Mouse (Mus musculus): ENCODE measurements around the gene Slc12a9. TPM values are rescaled to one million over a fixed set of nuclear protein-coding genes. Genes with fewer than 3 reads are reported as not detected.

Gene Slc12a9
- polyA plus RNA-seq, 1 experiment = 25.8 TPM

GRCm38 (mm10) chr5:137314193-137315083, 19.0 kb downstream of the Slc12a9 start, which contains the start of gene Trip6:
Gene Trip6, minus strand, starts transcription at chr5:137314404.
- 52% methylated on average over 30 of the region's 30 CpGs for WGBS
- TF ChIP-seq POLR2A (IDR thresholded peaks at IDR 0.05; ENCODE audit: low read depth, low read length) (no peak), CTCF (IDR thresholded peaks at IDR 0.05; ENCODE audit: extremely low read depth, insufficient read depth, insufficient read length, insufficient replicate concordance) (no peak)
- peak within 1 kb of the TSS; percentile 42 for H3K4me3 ChIP-seq (ENCODE audit: extremely low read depth, insufficient read depth, insufficient read length)
- H3K36me3 ChIP-seq (ENCODE audit: control insufficient read depth, insufficient read depth, low read length) = peaks cover 8% of the 10 kb centered on the region
- DNase-seq (ENCODE audit: low read depth in 1 of 2, low spot score in 2 of 2) = no peak
- no peaks in the 10 kb centered on the region for H3K4me1 ChIP-seq (ENCODE audit: control insufficient read depth, insufficient read depth, insufficient read length)
- H3K27ac ChIP-seq (ENCODE audit: insufficient read depth, low read length) = peak within 1 kb of the TSS; percentile 37; the same call in 1 of the 2 replicates
- no peaks in the 10 kb centered on the region for H3K27me3 ChIP-seq (ENCODE audit: control insufficient read depth, insufficient read depth, low read length)

DNA sequence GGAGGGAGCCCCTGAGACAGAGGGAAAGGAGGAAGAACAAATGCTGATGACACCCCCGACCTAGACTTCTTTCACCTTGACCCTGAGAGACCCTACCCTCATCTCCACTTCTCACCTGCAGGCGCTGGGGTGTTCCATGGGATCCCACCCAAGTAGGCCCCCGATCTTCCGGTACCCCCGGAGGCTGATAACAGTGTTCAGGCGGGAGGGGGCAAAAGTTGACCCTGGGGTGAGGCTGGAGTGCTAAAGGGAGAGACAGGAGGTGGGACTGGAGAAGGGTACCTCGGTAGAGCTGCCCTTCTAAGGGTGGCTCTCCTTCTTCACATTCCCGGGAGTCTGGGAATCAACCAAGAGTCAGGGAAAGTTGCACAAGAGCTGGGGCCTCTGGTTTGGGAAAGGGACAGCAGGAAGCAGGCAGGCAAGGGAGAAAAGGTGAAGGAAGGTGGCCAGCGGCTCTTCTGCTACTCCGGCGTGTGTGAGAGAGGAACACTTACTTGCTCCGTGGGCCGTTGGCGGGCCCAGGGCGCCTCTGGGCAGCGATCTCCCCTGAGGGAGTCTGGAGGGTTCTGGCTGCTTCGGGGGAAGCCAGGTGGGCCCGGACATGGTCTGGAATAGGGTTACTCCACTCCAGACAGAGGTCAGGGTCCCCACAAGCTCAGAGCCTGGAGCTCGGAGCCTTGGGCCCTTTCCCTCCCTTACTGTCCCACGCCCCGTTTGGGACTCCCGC, 19.8 kb downstream of the Slc12a9 start:
- no peak for DNase-seq (ENCODE audit: low read depth in 1 of 2, low spot score in 2 of 2)
- WGBS = 14% methylated on average over 22 of the region's 22 CpGs
- no peaks in the 10 kb centered on the region for H3K27me3 ChIP-seq (ENCODE audit: control insufficient read depth, insufficient read depth, low read length)
- no peaks in the 10 kb centered on the region for H3K4me1 ChIP-seq (ENCODE audit: control insufficient read depth, insufficient read depth, insufficient read length)
- H3K27ac ChIP-seq (ENCODE audit: insufficient read depth, low read length) = peak overlapping the region; percentile 37; the same call in 1 of the 2 replicates
- H3K36me3 ChIP-seq (ENCODE audit: control insufficient read depth, insufficient read depth, low read length) = peaks cover 6% of the 10 kb centered on the region
- H3K4me3 ChIP-seq (ENCODE audit: extremely low read depth, insufficient read depth, insufficient read length) = peak overlapping the region; percentile 42
- no peak for TF ChIP-seq POLR2A (IDR thresholded peaks at IDR 0.05; ENCODE audit: low read depth, low read length)
- no peak for TF ChIP-seq CTCF (IDR thresholded peaks at IDR 0.05; ENCODE audit: extremely low read depth, insufficient read depth, insufficient read length, insufficient replicate concordance)

GRCm38 (mm10) chr5:137308356-137308755, 25.0 kb downstream of the Slc12a9 start:
- no peak overlapping the region for H3K4me3 ChIP-seq (ENCODE audit: extremely low read depth, insufficient read depth, insufficient read length)
- H3K4me1 ChIP-seq (ENCODE audit: control insufficient read depth, insufficient read depth, insufficient read length) = peaks cover 11% of the 10 kb centered on the region; the same call in 1 of the 2 replicates
- no peak for DNase-seq (ENCODE audit: low read depth in 1 of 2, low spot score in 2 of 2)
- peaks cover 2% of the 10 kb centered on the region for H3K36me3 ChIP-seq (ENCODE audit: control insufficient read depth, insufficient read depth, low read length)
- no peak overlapping the region for H3K27ac ChIP-seq (ENCODE audit: insufficient read depth, low read length)
- WGBS = 97% methylated on average over 4 of the region's 4 CpGs
- TF ChIP-seq CTCF (IDR thresholded peaks at IDR 0.05; ENCODE audit: extremely low read depth, insufficient read depth, insufficient read length, insufficient replicate concordance) = no peak
- TF ChIP-seq POLR2A (IDR thresholded peaks at IDR 0.05; ENCODE audit: low read depth, low read length) = no peak
- no peaks in the 10 kb centered on the region for H3K27me3 ChIP-seq (ENCODE audit: control insufficient read depth, insufficient read depth, low read length)

DNA sequence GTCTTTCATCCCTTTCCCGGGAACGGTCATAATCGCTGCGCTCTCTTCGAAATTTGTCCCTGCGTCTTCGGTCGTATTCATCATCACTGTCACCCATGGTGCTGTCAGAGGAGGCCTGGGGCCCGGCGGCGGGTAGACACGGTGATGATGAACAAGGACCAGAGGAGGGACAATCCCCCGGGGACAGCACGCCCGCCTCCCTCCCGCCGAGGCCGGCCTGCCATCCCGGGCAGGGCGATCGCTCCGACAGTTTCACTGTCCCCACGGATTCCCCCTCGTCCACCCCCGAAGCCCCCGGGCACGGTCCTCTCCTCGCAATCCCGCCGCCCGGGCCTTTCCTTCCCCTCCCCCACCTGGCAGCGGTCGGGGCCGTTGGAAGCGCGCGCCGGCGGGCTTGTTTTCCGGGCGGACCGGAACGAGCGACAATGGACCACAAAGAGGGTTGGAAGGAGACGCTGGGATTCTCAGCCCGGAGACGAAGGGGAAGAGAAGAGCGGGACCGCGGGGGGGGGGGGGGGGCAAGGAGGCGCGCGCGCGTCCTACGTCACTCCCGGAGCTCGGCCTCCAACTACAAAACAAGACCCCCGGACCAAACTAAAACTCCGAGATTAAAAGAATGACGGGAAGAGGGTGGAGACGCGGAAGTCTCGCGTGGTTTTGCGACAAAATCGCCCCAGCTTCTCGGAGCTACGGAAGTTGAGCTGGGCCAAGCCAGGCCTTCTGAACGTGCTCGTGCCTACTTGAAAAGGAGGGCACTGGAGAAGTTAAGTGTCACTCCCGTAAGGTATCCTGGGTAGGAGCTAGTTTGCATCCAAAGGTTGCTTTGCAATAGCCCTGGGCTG, 26.1 kb downstream of the Slc12a9 start, which contains the start of gene Srrt:
TSS of gene Srrt (minus strand) at position 604 of the 842 bp plus-strand sequence.
- Histone ChIP-seq H3K4me3 (ENCODE audit: extremely low read depth, insufficient read depth, insufficient read length) (peak within 1 kb of the TSS; percentile 73), H3K27ac (ENCODE audit: insufficient read depth, low read length) (peak within 1 kb of the TSS; percentile 80), H3K36me3 (ENCODE audit: control insufficient read depth, insufficient read depth, low read length) (peaks cover 9% of the 10 kb centered on the region), H3K27me3 (ENCODE audit: control insufficient read depth, insufficient read depth, low read length) (no peaks in the 10 kb centered on the region), H3K4me1 (ENCODE audit: control insufficient read depth, insufficient read depth, insufficient read length) (peaks cover 11% of the 10 kb centered on the region; the same call in 1 of the 2 replicates)
- TF ChIP-seq CTCF (IDR thresholded peaks at IDR 0.05; ENCODE audit: extremely low read depth, insufficient read depth, insufficient read length, insufficient replicate concordance) (no peak), POLR2A (IDR thresholded peaks at IDR 0.05; ENCODE audit: low read depth, low read length) (peak; percentile 61)
- DNase-seq (ENCODE audit: low read depth in 1 of 2, low spot score in 2 of 2) = peak; percentile 89
- 1% methylated on average over 67 of the region's 72 CpGs for WGBS

DNA sequence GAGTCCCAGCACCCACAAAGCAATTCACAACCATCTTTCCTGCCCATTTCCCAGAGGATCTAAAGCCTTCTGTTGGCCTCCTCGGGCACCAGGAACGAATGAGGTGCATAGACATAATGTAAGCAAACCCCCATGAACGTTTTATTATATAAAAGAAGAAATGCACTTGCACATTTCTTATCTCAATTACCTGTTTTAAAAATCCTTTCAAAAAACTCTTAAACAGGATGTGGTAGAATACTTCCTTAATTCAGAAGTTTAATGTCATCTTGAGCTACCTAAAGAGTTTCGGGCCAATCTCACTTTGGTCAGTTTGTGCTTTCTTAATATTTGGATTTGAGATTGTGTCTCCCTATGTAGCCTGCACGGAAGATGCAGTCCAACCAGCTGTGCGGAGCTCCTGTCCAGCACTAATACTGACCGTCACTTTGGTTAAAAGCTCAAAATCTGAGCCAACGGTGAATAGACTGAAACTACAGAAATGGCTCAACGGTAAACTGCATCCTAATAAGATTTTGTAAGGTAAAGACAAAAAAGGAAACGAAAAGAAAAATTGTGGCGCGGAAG, 26.9 kb downstream of the Slc12a9 start:
- no peak for TF ChIP-seq POLR2A (IDR thresholded peaks at IDR 0.05; ENCODE audit: low read depth, low read length)
- TF ChIP-seq CTCF (IDR thresholded peaks at IDR 0.05; ENCODE audit: extremely low read depth, insufficient read depth, insufficient read length, insufficient replicate concordance) = no peak
- Histone ChIP-seq H3K4me1 (ENCODE audit: control insufficient read depth, insufficient read depth, insufficient read length) (peaks cover 11% of the 10 kb centered on the region; the same call in 1 of the 2 replicates), H3K36me3 (ENCODE audit: control insufficient read depth, insufficient read depth, low read length) (peaks cover 16% of the 10 kb centered on the region), H3K4me3 (ENCODE audit: extremely low read depth, insufficient read depth, insufficient read length) (peak overlapping the region; percentile 73), H3K27ac (ENCODE audit: insufficient read depth, low read length) (peak overlapping the region; percentile 80), H3K27me3 (ENCODE audit: control insufficient read depth, insufficient read depth, low read length) (no peaks in the 10 kb centered on the region)
- DNase-seq (ENCODE audit: low read depth in 1 of 2, low spot score in 2 of 2) = no peak
- 2% methylated on average over 12 of the region's 12 CpGs for WGBS

- Histone ChIP-seq H3K4me1 (ENCODE audit: control insufficient read depth, insufficient read depth, insufficient read length) (peaks cover 11% of the 10 kb centered on the region; the same call in 1 of the 2 replicates), H3K4me3 (ENCODE audit: extremely low read depth, insufficient read depth, insufficient read length) (no peak overlapping the region)
- no peak for DNase-seq (ENCODE audit: low read depth in 1 of 2, low spot score in 2 of 2)
Observed at GRCm38 (mm10) chr5:137305822-137306221, 27.6 kb downstream of the Slc12a9 start.

More at GRCm38 (mm10) chr5:137305822-137306221, 27.6 kb downstream of the Slc12a9 start:
- H3K36me3 ChIP-seq (ENCODE audit: control insufficient read depth, insufficient read depth, low read length) = peaks cover 22% of the 10 kb centered on the region
- TF ChIP-seq POLR2A (IDR thresholded peaks at IDR 0.05; ENCODE audit: low read depth, low read length) (no peak), CTCF (IDR thresholded peaks at IDR 0.05; ENCODE audit: extremely low read depth, insufficient read depth, insufficient read length, insufficient replicate concordance) (no peak)
- H3K27ac ChIP-seq (ENCODE audit: insufficient read depth, low read length) = peak overlapping the region; percentile 16; the same call in 1 of the 2 replicates
- WGBS = 20% methylated on average over 3 of the region's 3 CpGs
- H3K27me3 ChIP-seq (ENCODE audit: control insufficient read depth, insufficient read depth, low read length) = no peaks in the 10 kb centered on the region

Data from spleen, adult 2 months (tissue).